Mouse (Mus musculus): ENCODE data around the gene Chrnb2.

GRCm38 (mm10) chr3:89776001-89776400 is 11.6 kb upstream of the Chrnb2 start:
- TF ChIP-seq CTCF (IDR thresholded peaks at IDR 0.05; ENCODE audit: low read depth): no peak
- no peak for TF ChIP-seq EP300 (IDR thresholded peaks at IDR 0.05; ENCODE audit: low read depth)
